Comparison of ENCODE assay signal across 15 mouse cellular contexts in genomic region chr3:105036281-105036847, GRCm38 (mm10). TPM values are rescaled to one million over a fixed set of nuclear protein-coding genes. Genes with fewer than 3 reads are reported as not detected.
DNase-seq lines count a peak whose midpoint lies in the region; ATAC-seq and TF ChIP-seq lines count a peak whose summit lies in the region.
"Had no signal": no experiment of that assay in that cellular context is flagged by ENCODE, and none has a peak within 500 bp of the region (broad histone marks: within the 10 kb centered on the region; RNA-seq: fewer than 3 reads in every experiment).

No protein-coding gene starts in this region.

- WGBS in embryonic facial prominence, embryonic 14.5 days = 80% methylated on average over 10 of the region's 10 CpGs
- WGBS in embryonic facial prominence, embryonic 10.5 days = 86% methylated on average over 10 of the region's 10 CpGs
- 72% methylated on average over 10 of the region's 10 CpGs for WGBS in kidney, embryonic 15.5 days
- WGBS in lung, embryonic 16.5 days = 67% methylated on average over 10 of the region's 10 CpGs
- WGBS in lung, adult 2 months = 43% methylated on average over 10 of the region's 10 CpGs

- H3K27ac ChIP-seq in embryonic facial prominence, embryonic 14.5 days (replicated peaks; ENCODE audit: low read depth, low read length) = 0 out of 2 replicates have a peak overlapping the region, but pooled peaks have one; percentile 6
- no peak overlapping the region for H3K27ac ChIP-seq in embryonic facial prominence, embryonic 10.5 days (replicated peaks)
- peak overlapping the region; percentile 65 for H3K27ac ChIP-seq in kidney, embryonic 15.5 days
- H3K27ac ChIP-seq in lung, embryonic 16.5 days (ENCODE audit: low read length) = peak overlapping the region; percentile 80
- H3K27ac ChIP-seq: midbrain, embryonic 15.5 days had no signal

- no peak for TF ChIP-seq POLR2A in lung, adult 2 months (IDR thresholded peaks at IDR 0.05; ENCODE audit: borderline replicate concordance, extremely low read depth, low read depth, low read length)

- DNase-seq in embryonic facial prominence, embryonic 14.5 days (ENCODE audit: low spot score) = no peak
- DNase-seq in embryonic facial prominence, embryonic 10.5 days (ENCODE audit: low spot score) = no peak
- DNase-seq in kidney, adult 18-20 months = no peak
- no peak for DNase-seq in lung, adult 2 months
- no peak for DNase-seq in adrenal gland, postnatal 14 days
- DNase-seq: gastrocnemius, postnatal 10 days; thymus, postnatal 4 days had no signal

- H3K4me3 ChIP-seq in embryonic facial prominence, embryonic 14.5 days (ENCODE audit: low read depth, low read length) = no peak overlapping the region
- no peak overlapping the region for H3K4me3 ChIP-seq in embryonic facial prominence, embryonic 10.5 days
- H3K4me3 ChIP-seq in kidney, embryonic 15.5 days (replicated peaks) = no peak overlapping the region
- no peak overlapping the region for H3K4me3 ChIP-seq in lung, embryonic 16.5 days (ENCODE audit: low read length)
- no peak overlapping the region for H3K4me3 ChIP-seq in lung, adult 2 months (replicated peaks; ENCODE audit: extremely low read depth, low read depth, low read length)
- H3K4me3 ChIP-seq: midbrain, embryonic 15.5 days had no signal

- TF ChIP-seq CTCF in lung, adult 2 months (IDR thresholded peaks at IDR 0.05; ENCODE audit: insufficient read depth, low read length) = no peak

- ATAC-seq in embryonic facial prominence, embryonic 14.5 days (ENCODE audit: low read depth) = no peak
- ATAC-seq in kidney, embryonic 15.5 days (replicated peaks; ENCODE audit: low FRiP score) = no peak
- peak; percentile 57 for ATAC-seq in lung, embryonic 16.5 days (ENCODE audit: low read depth)
- peak; percentile 68 for ATAC-seq in megakaryocyte progenitor cell, adult 5-6 weeks (replicated peaks; ENCODE audit: poor library complexity)
- ATAC-seq: midbrain, embryonic 15.5 days had no signal

- H3K4me2 ChIP-seq in embryonic facial prominence, embryonic 14.5 days (ENCODE audit: low read depth, low read length) = no peak overlapping the region
- no peak overlapping the region for H3K4me2 ChIP-seq in kidney, embryonic 15.5 days
- H3K4me2 ChIP-seq in lung, embryonic 16.5 days (ENCODE audit: low read depth, low read length) = no peak overlapping the region
- H3K4me2 ChIP-seq: midbrain, embryonic 15.5 days had no signal

- no peaks in the 10 kb centered on the region; the same call in 1 of the 2 replicates for H3K4me1 ChIP-seq in embryonic facial prominence, embryonic 14.5 days (ENCODE audit: control insufficient read depth, insufficient read depth, low read length)
- H3K4me1 ChIP-seq in embryonic facial prominence, embryonic 10.5 days = peaks cover 18% of the 10 kb centered on the region
- H3K4me1 ChIP-seq in kidney, embryonic 15.5 days = peaks cover 19% of the 10 kb centered on the region
- peaks cover 13% of the 10 kb centered on the region for H3K4me1 ChIP-seq in lung, embryonic 16.5 days (replicated peaks; ENCODE audit: control insufficient read depth, insufficient read depth, low read length)
- peaks cover 37% of the 10 kb centered on the region for H3K4me1 ChIP-seq in lung, adult 2 months (ENCODE audit: control insufficient read depth, insufficient read depth, low read length)
- H3K4me1 ChIP-seq: midbrain, embryonic 15.5 days had no signal

- no peaks in the 10 kb centered on the region for H3K9me3 ChIP-seq in embryonic facial prominence, embryonic 14.5 days (ENCODE audit: control insufficient read depth, low read length)
- no peaks in the 10 kb centered on the region for H3K9me3 ChIP-seq in embryonic facial prominence, embryonic 10.5 days
- H3K9me3 ChIP-seq in kidney, embryonic 15.5 days (replicated peaks) = no peaks in the 10 kb centered on the region
- H3K9me3 ChIP-seq in lung, embryonic 16.5 days (ENCODE audit: control insufficient read depth, low read length) = no peaks in the 10 kb centered on the region
- H3K9me3 ChIP-seq: midbrain, embryonic 15.5 days had no signal

- H3K27me3 ChIP-seq in embryonic facial prominence, embryonic 14.5 days (replicated peaks; ENCODE audit: control insufficient read depth, insufficient read depth, low read length) = no peaks in the 10 kb centered on the region
- H3K27me3 ChIP-seq in embryonic facial prominence, embryonic 10.5 days (replicated peaks; ENCODE audit: low read depth, poor library complexity, severe bottlenecking) = no peaks in the 10 kb centered on the region
- no peaks in the 10 kb centered on the region for H3K27me3 ChIP-seq in kidney, embryonic 15.5 days
- H3K27me3 ChIP-seq in lung, embryonic 16.5 days (ENCODE audit: control insufficient read depth, insufficient read depth, low read depth, low read length) = no peaks in the 10 kb centered on the region
- H3K27me3 ChIP-seq: midbrain, embryonic 15.5 days had no signal

- peaks cover 73% of the 10 kb centered on the region for H3K36me3 ChIP-seq in embryonic facial prominence, embryonic 14.5 days (ENCODE audit: control insufficient read depth, insufficient read depth, low read length)
- H3K36me3 ChIP-seq in embryonic facial prominence, embryonic 10.5 days (replicated peaks) = peaks cover 90% of the 10 kb centered on the region
- H3K36me3 ChIP-seq in kidney, embryonic 15.5 days = peaks cover 68% of the 10 kb centered on the region
- H3K36me3 ChIP-seq in lung, embryonic 16.5 days (ENCODE audit: control insufficient read depth, insufficient read depth, low read length) = peaks cover 30% of the 10 kb centered on the region

- H3K9ac ChIP-seq in embryonic facial prominence, embryonic 14.5 days (ENCODE audit: low read depth, low read length) = no peak overlapping the region
- no peak overlapping the region for H3K9ac ChIP-seq in kidney, embryonic 15.5 days
- no peak overlapping the region; the same call in 1 of the 2 replicates for H3K9ac ChIP-seq in lung, embryonic 16.5 days (ENCODE audit: low read length)
- H3K9ac ChIP-seq: midbrain, embryonic 15.5 days had no signal

RNA-seq across cellular contexts. Expression of gene Cttnbp2nl, which starts 16.6 kb away (rescaled TPM):
- polyA plus RNA-seq in embryonic facial prominence, embryonic 14.5 days (2014; fragmentation: Nextera tagmentation; extraction: Ambion mirVana) = 27.4 and 29.4 TPM in 2 replicates
- 51.2 and 52.4 TPM in 2 replicates for polyA plus RNA-seq in embryonic facial prominence, embryonic 10.5 days (2016; fragmentation: Nextera tagmentation; extraction: Ambion mirVana)
- 26.4 and 29.4 TPM in 2 replicates for polyA plus RNA-seq in kidney, embryonic 15.5 days (2015; fragmentation: Nextera tagmentation; extraction: Ambion mirVana)
- polyA plus RNA-seq in lung, embryonic 16.5 days (2015; fragmentation: Nextera tagmentation; extraction: Ambion mirVana) = 36.3 and 38.2 TPM in 2 replicates
- 18.5 and 21.6 TPM in 2 replicates for polyA plus RNA-seq in lung, adult 2 months (2012; rRNA removed)
- 0.17 and 0.39 TPM in 2 replicates for total RNA-seq in megakaryocyte progenitor cell, adult 5-6 weeks (2015)
- 0.07 TPM in 1 of 2 replicates, not detected in the other for total RNA-seq in megakaryocyte progenitor cell, adult 5-6 weeks (2017)
- total RNA-seq in adrenal gland, postnatal 14 days (2021) = 22.9 and 27.3 TPM in 2 replicates

RNA-seq across cellular contexts. Expression of gene 4930564D02Rik, which starts 30.3 kb away (rescaled TPM):
- polyA plus RNA-seq in embryonic facial prominence, embryonic 14.5 days (2014; fragmentation: Nextera tagmentation; extraction: Ambion mirVana) = not detected in 2 replicates
- polyA plus RNA-seq in embryonic facial prominence, embryonic 10.5 days (2016; fragmentation: Nextera tagmentation; extraction: Ambion mirVana) = not detected in 2 replicates
- not detected in 2 replicates for polyA plus RNA-seq in kidney, embryonic 15.5 days (2015; fragmentation: Nextera tagmentation; extraction: Ambion mirVana)
- polyA plus RNA-seq in lung, embryonic 16.5 days (2015; fragmentation: Nextera tagmentation; extraction: Ambion mirVana) = not detected in 2 replicates
- not detected in 2 replicates for polyA plus RNA-seq in lung, adult 2 months (2012; rRNA removed)
- not detected in 2 replicates for total RNA-seq in megakaryocyte progenitor cell, adult 5-6 weeks (2015)
- not detected in 2 replicates for total RNA-seq in megakaryocyte progenitor cell, adult 5-6 weeks (2017)
- not detected in 2 replicates for total RNA-seq in adrenal gland, postnatal 14 days (2021)
- total RNA-seq: ES-E14; gastrocnemius, postnatal 10 days had no signal
- polyA plus RNA-seq: intestine, embryonic 14.5 days; limb, embryonic 11.5 days; midbrain, embryonic 15.5 days; spleen, adult 2 months had no signal

Comparison
In these comparisons a context has a peak if more than half of its experiments do, and no peak if none do; other contexts are left out.
1. ATAC-seq: peak in lung, embryonic 16.5 days (single experiment) and megakaryocyte progenitor cell, adult 5-6 weeks (single experiment); none in embryonic facial prominence, embryonic 14.5 days (single experiment) and kidney, embryonic 15.5 days (single experiment).